Mouse (Mus musculus) ovary, adult 18-20 months (tissue): ENCODE measurements around the gene Cldn19.
"Not testable (repeated sequence)": the region's sequence is repeated elsewhere in the genome, so short reads cannot be mapped to it uniquely, and the experiment has no call there.

ENCODE experiments used
- DNase-seq: peaks from one replicate; pipeline ENCODE4 v3.0.0; 2022; ENCODE audit warnings: low spot score, mixed read lengths

Gene Cldn19

GRCm38 (mm10) chr4:119252025-119252808 is 3.0 kb upstream of the Cldn19 start:
- no peak for DNase-seq

GRCm38 (mm10) chr4:119254012-119254618 is 1.1 kb upstream of the Cldn19 start:
- no peak for DNase-seq

- DNase-seq, result no peak
Measured at GRCm38 (mm10) chr4:119257083-119257482, 1.9 kb downstream of the Cldn19 start.

GRCm38 (mm10) chr4:119259344-119260254 is 4.4 kb downstream of the Cldn19 start:
- DNase-seq, result no peak

GRCm38 (mm10) chr4:119261087-119261713 is 6.0 kb downstream of the Cldn19 start:
- no peak for DNase-seq

GRCm38 (mm10) chr4:119262483-119262882 is 7.3 kb downstream of the Cldn19 start:
- DNase-seq, result no peak

GRCm38 (mm10) chr4:119263459-119263858 is 8.2 kb downstream of the Cldn19 start:
- DNase-seq, result no peak

- DNase-seq, result no peak
Measured at GRCm38 (mm10) chr4:119266606-119267005, 11.4 kb downstream of the Cldn19 start.

GRCm38 (mm10) chr4:119274627-119275026 is 19.4 kb downstream of the Cldn19 start:
- DNase-seq, result no peak

GRCm38 (mm10) chr4:119275226-119275625 is 20.0 kb downstream of the Cldn19 start:
- DNase-seq, result no peak

- DNase-seq, result no peak
Measured at GRCm38 (mm10) chr4:119275726-119276125, 20.5 kb downstream of the Cldn19 start.

GRCm38 (mm10) chr4:119278784-119279183 is 23.6 kb downstream of the Cldn19 start:
- not testable (repeated sequence) for DNase-seq

GRCm38 (mm10) chr4:119284861-119285260 is 29.6 kb downstream of the Cldn19 start:
- no peak for DNase-seq

GRCm38 (mm10) chr4:119285336-119285735 is 30.1 kb downstream of the Cldn19 start:
- no peak for DNase-seq

GRCm38 (mm10) chr4:119291921-119292320 is 36.7 kb downstream of the Cldn19 start:
- no peak for DNase-seq

GRCm38 (mm10) chr4:119292771-119293573 is 37.8 kb downstream of the Cldn19 start:
- peak; percentile 8 for DNase-seq

GRCm38 (mm10) chr4:119293574-119294258 is 38.5 kb downstream of the Cldn19 start:
- no peak for DNase-seq

- DNase-seq, result peak; percentile 98
Measured at GRCm38 (mm10) chr4:119294415-119295133, 39.4 kb downstream of the Cldn19 start, which contains the start of gene Ybx1. Ybx1 (minus strand) TSS chr4:119294604.

- no peak for DNase-seq
Measured at GRCm38 (mm10) chr4:119295134-119295453, 39.9 kb downstream of the Cldn19 start.

GRCm38 (mm10) chr4:119297361-119297760 is 42.1 kb downstream of the Cldn19 start:
- DNase-seq, result no peak
